Mouse (Mus musculus) liver, embryonic 16.5 days (tissue): ENCODE data around the gene Ralb. TPM values are rescaled to one million over a fixed set of nuclear protein-coding genes. Genes with fewer than 3 reads are reported as not detected.

Experiments
- ATAC-seq: fragments of 200-750 bp; cut with Nextera tagmentation; 2 replicates; pipeline ENCODE4 v1.8.0; 2017; ENCODE audit warnings: low read depth, mild to moderate bottlenecking, moderate number of reproducible peaks, moderate library complexity
- H3K27ac ChIP-seq: fragments of 300-500 bp; sonication (generic); 2 replicates; pipeline ENCODE4 v1.5.1; 2014; ENCODE audit warnings: mild to moderate bottlenecking, low read length
- H3K27me3 ChIP-seq: fragments of 300-500 bp; sonication (generic); 2 replicates; pipeline ENCODE4 v1.6.1; 2014; ENCODE audit warnings: low read depth, low read length, mixed read lengths; ENCODE audit not compliant: control insufficient read depth, insufficient read depth
- H3K36me3 ChIP-seq: fragments of 300-500 bp; sonication (generic); 2 replicates; pipeline ENCODE4 v1.6.1; 2014; ENCODE audit warnings: mild to moderate bottlenecking; ENCODE audit not compliant: control insufficient read depth, insufficient read depth
- H3K4me1 ChIP-seq: fragments of 300-500 bp; sonication (generic); 2 replicates; pipeline ENCODE4 v1.6.1; 2014; ENCODE audit warnings: low read depth, low read length, mixed read lengths; ENCODE audit not compliant: control insufficient read depth
- H3K4me2 ChIP-seq: fragments of 300-500 bp; sonication (generic); 2 replicates; pipeline ENCODE4 v1.6.1; 2014; ENCODE audit warnings: low read depth, low read length, mixed read lengths
- H3K4me3 ChIP-seq: fragments of 300-500 bp; sonication (generic); 2 replicates; pipeline ENCODE4 v1.5.1; 2014; ENCODE audit warnings: low read depth, mild to moderate bottlenecking, low read length
- H3K9ac ChIP-seq: fragments of 300-500 bp; sonication (generic); 2 replicates; pipeline ENCODE4 v1.6.1; 2014; ENCODE audit warnings: low read depth, low read length
- H3K9me3 ChIP-seq: fragments of 300-500 bp; sonication (generic); replicated peaks from 2 replicates; pipeline ENCODE4 v1.6.1; 2016; ENCODE audit warnings: low read length; ENCODE audit not compliant: control insufficient read depth
- WGBS: fragments of 180-500 bp; shearing (Covaris S2); extraction: QIAGEN DNeasy Blood & Tissue Kit; methylation state at CpG from one replicate; pipeline ENCODE4 v1.1.7; 2014; ENCODE audit not compliant: insufficient replicate concordance; 5-methylcytosine and 5-hydroxymethylcytosine counted together
- polyA plus RNA-seq: library from polyadenylated mRNA; unstranded; fragments of >200 nt; fragmentation: Nextera tagmentation; extraction: Ambion mirVana; gene quantifications from 2 replicates; pipeline ENCODE4 v1.2.1, GENCODE M21; 2015

The Ralb gene
- polyA plus RNA-seq, 1 experiment from 2014 or later: 40.5 TPM

GRCm38 (mm10) chr1:119437401-119437800 is 67.2 kb downstream of the Ralb start:
- ATAC-seq: no peak
- Histone ChIP-seq H3K4me1 (no peaks in the 10 kb centered on the region), H3K27me3 (no peaks in the 10 kb centered on the region), H3K4me2 (no peak overlapping the region), H3K36me3 (no peaks in the 10 kb centered on the region), H3K4me3 (no peak overlapping the region), H3K9ac (no peak overlapping the region), H3K27ac (no peak overlapping the region), H3K9me3 (no peaks in the 10 kb centered on the region)
- WGBS: 57% methylated on average over 6 of the region's 6 CpGs

DNA sequence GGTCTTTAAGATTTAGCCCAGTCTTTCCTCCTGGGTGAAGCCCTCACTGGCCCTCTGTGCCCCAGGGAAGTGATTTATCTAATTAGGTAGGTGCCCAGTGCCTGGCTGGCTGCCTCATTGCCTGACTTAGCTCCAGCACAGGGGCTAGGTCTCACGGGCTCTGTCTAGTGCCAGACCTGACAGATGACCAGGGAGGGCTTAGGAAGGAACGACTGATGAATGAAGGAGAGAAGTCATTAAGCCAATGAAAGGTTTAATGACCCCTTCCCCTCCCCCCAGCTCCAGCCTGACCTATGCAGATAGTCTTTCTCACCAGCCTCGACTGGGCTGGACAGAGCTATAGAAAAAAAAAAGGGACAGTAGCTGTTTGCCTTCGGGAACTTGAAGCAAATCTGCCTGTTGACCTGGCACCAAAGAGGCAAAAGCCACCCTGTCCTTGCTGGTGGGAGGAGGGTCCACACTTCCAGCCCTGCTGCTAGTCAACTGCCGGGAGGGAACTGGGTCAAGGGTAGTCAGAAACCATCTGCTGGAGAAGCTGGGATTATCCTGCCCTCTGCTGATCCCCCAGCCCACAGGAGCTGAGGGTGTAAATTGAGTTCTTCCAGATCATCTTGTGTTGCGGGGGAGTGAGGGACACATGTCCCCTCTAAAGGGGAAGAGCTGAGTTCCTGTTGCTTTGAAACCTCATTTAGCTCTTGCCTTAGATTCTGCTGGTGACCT is 80.3 kb downstream of the Ralb start:
- Histone ChIP-seq H3K27me3 (peaks cover 55% of the 10 kb centered on the region), H3K4me3 (no peak overlapping the region), H3K27ac (no peak overlapping the region), H3K9ac (no peak overlapping the region), H3K4me1 (peaks cover 2% of the 10 kb centered on the region; the same call in 1 of the 2 replicates), H3K4me2 (no peak overlapping the region), H3K36me3 (no peaks in the 10 kb centered on the region), H3K9me3 (no peaks in the 10 kb centered on the region)
- 6% methylated on average over 6 of the region's 6 CpGs for WGBS
- ATAC-seq: no peak

- ATAC-seq: no peak
- Histone ChIP-seq H3K36me3 (no peaks in the 10 kb centered on the region), H3K9ac (no peak overlapping the region), H3K27ac (no peak overlapping the region), H3K4me3 (no peak overlapping the region), H3K4me1 (peaks cover 2% of the 10 kb centered on the region; the same call in 1 of the 2 replicates), H3K27me3 (peaks cover 63% of the 10 kb centered on the region), H3K4me2 (no peak overlapping the region), H3K9me3 (no peaks in the 10 kb centered on the region)
- WGBS: 6% methylated on average over 13 of the region's 14 CpGs
These were observed 81.1 kb downstream of the Ralb start for GRCm38 (mm10) chr1:119423510-119423909.

GRCm38 (mm10) chr1:119422460-119423015 is 82.1 kb downstream of the Ralb start:
- H3K9ac ChIP-seq: no peak overlapping the region
- no peak overlapping the region for H3K27ac ChIP-seq
- peak overlapping the region; percentile 54 for H3K4me3 ChIP-seq
- peaks cover 72% of the 10 kb centered on the region for H3K27me3 ChIP-seq
- H3K9me3 ChIP-seq: no peaks in the 10 kb centered on the region
- no peak for ATAC-seq
- H3K4me1 ChIP-seq: peaks cover 2% of the 10 kb centered on the region; the same call in 1 of the 2 replicates
- peak overlapping the region; percentile 73 for H3K4me2 ChIP-seq
- under 1% methylated on average over 31 of the region's 32 CpGs for WGBS
- no peaks in the 10 kb centered on the region for H3K36me3 ChIP-seq

DNA sequence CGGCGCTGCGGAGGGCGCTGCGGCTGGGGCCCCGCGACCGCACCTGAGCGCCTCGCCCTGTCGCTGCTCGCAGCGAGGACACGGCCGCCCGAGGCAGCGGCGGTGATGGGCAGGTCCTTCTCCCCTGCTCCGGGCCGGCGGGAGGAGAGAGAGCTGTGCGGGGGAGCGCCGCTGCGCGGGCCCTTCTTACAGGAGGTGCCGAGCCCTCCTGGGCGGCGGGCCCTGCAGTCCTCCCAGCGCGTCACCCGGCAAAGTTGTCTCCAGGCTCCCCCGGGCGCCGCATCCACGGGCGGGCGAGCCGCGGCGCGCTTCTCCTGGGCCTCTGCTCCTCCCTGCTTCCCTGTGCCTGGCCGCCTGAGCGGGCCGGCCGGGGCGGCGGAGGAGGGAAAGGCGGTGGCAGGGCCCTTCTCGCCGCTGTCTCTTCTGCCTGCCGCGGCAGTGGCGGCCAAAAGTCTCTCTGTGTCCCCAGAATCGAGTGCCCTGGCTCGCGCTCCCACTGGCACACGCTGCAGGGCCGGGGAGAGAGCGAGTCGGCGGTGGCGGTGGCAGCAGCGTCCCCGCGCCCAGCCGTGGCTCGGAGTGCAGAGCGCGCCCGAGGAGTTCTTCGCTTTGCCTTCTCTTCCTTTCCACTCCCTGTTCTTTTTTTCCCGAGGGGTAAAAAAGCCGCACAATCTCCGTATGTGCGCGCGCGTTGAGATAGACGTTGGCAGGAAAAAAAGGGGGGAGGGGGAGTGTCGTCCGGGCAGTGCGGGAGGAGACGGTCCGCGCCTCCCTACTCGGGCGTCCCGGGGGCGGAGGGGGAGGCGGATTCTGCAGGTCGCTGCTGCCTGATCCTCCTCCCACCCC is 82.8 kb downstream of the Ralb start, which contains the start of gene Inhbb:
TSS of gene Inhbb (minus strand) at position 673 of the 846 bp plus-strand sequence.
- Histone ChIP-seq H3K27me3 (peaks cover 77% of the 10 kb centered on the region), H3K4me3 (peak within 1 kb of the TSS; percentile 54), H3K36me3 (no peaks in the 10 kb centered on the region), H3K9me3 (no peaks in the 10 kb centered on the region), H3K27ac (no peak within 1 kb of the TSS), H3K4me1 (peaks cover 2% of the 10 kb centered on the region; the same call in 1 of the 2 replicates), H3K4me2 (peak within 1 kb of the TSS; percentile 73), H3K9ac (no peak within 1 kb of the TSS)
- no peak for ATAC-seq
- WGBS: 2% methylated on average over 50 of the region's 92 CpGs

DNA sequence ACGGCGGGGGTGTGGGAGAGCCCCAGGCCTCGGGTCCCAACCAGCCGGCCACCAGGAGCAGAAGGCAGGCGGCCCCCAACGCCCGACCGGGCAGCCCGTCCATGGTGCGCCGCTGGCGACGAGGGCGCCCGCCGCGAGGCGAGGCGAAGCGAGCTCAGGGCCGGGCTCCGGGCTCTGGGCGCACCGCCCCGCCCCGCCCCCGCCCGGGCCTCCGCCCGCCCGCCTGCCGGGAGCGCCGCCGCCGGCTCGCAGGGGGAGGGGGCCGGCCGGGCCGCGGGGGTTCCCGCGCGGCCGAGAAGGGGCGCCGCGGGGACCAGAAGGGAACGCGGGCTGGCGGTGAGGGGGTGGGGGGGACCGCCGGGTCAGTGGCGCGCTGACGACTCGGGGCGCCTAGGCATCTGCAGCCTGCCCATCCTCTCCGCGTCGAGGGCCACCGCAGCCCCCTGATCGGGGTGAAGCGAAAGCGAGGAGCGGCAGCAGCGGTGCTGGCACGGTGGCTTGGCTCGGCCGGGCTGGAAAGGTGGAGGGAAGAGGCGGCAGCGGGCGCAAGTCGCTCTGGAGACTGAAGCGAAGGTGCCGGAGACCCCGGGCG is 83.5 kb downstream of the Ralb start:
- H3K4me3 ChIP-seq: peak overlapping the region; percentile 54
- H3K27me3 ChIP-seq: peaks cover 77% of the 10 kb centered on the region
- H3K4me2 ChIP-seq: peak overlapping the region; percentile 73
- no peaks in the 10 kb centered on the region for H3K9me3 ChIP-seq
- H3K27ac ChIP-seq: no peak overlapping the region
- ATAC-seq: peak; percentile 40
- peaks cover 2% of the 10 kb centered on the region; the same call in 1 of the 2 replicates for H3K4me1 ChIP-seq
- WGBS: under 1% methylated on average over 27 of the region's 78 CpGs
- H3K36me3 ChIP-seq: no peaks in the 10 kb centered on the region
- no peak overlapping the region for H3K9ac ChIP-seq

Other genes starting within 250 kb of the Ralb start
- 0.09 and 0.11 TPM in 2 replicates for gene Inhbb, start 82.5 kb downstream of the Ralb start, polyA plus RNA-seq
- gene Tmem185b, start 21.4 kb upstream of the Ralb start, polyA plus RNA-seq: 7.3 and 7.6 TPM in 2 replicates
- gene Epb41l5, start 144.2 kb upstream of the Ralb start, polyA plus RNA-seq: 24.7 and 26.4 TPM in 2 replicates